Mouse (Mus musculus) gastrocnemius, adult 2 months (tissue): Measurements from ENCODE around the gene Stmn3. TPM values are rescaled to one million over a fixed set of nuclear protein-coding genes. Genes with fewer than 3 reads are reported as not detected.
A peak's percentile ranks its signal among the peaks of the same experiment; 100 is the strongest.

Source experiments
- DNase-seq: peaks from one replicate; pipeline ENCODE4 v3.0.0; 2022
- H3K27ac ChIP-seq: fragments of 200-600 bp; 2 replicates; pipeline ENCODE4 v1.8.1; 2022; ENCODE audit warnings: mild to moderate bottlenecking
- H3K4me3 ChIP-seq: fragments of 200-600 bp; 2 replicates; pipeline ENCODE4 v1.8.1; 2022; ENCODE audit warnings: mild to moderate bottlenecking, moderate library complexity
- CTCF ChIP-seq: fragments of 200-600 bp; IDR thresholded peaks from 2 replicates; pipeline ENCODE4 v1.8.1; 2022; ENCODE audit warnings: antibody characterized with exemption, mild to moderate bottlenecking, moderate library complexity
- intact Hi-C: fragments of 180-260 bp; cut with DNase I; formaldehyde crosslinking; loops from one replicate; pipeline ENCODE4 v1.15.1; 2025
- total RNA-seq, 2 experiments: library from RNA; stranded (reverse); gene quantifications; 2 replicates each; pipeline ENCODE4 v1.2.3; 2021

Gene Stmn3
- total RNA-seq, 2 experiments from 2014 or later = not detected

GRCm38 (mm10) chr2:181274639-181275038, 39.7 kb downstream of the Stmn3 start:
- intact Hi-C loops = no loop called here
- no peak for DNase-seq
- Histone ChIP-seq H3K27ac (no peak overlapping the region), H3K4me3 (no peak overlapping the region)
- no peak for TF ChIP-seq CTCF

DNA sequence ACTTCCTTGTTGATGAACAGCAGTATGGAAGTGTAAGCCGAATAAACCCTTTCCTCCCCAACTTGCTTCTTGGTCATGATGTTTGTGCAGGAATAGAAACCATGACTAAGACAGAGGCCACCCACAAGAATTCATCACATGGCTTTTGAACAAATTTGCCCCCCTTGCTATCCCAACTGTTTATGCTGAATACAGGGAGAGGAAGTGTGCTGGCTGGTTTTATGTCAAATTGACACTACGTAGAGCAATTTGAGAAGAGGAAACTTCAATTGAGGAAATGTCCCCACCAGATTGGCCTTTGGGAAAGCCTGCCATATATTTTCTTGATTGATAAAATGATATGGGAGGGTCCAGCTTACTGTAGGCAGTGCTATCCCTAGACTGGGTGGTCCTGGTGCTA, 40.5 kb downstream of the Stmn3 start:
- TF ChIP-seq CTCF = no peak
- H3K27ac ChIP-seq = no peak overlapping the region
- H3K4me3 ChIP-seq = no peak overlapping the region
- intact Hi-C loops = no loop called here
- no peak for DNase-seq

DNA sequence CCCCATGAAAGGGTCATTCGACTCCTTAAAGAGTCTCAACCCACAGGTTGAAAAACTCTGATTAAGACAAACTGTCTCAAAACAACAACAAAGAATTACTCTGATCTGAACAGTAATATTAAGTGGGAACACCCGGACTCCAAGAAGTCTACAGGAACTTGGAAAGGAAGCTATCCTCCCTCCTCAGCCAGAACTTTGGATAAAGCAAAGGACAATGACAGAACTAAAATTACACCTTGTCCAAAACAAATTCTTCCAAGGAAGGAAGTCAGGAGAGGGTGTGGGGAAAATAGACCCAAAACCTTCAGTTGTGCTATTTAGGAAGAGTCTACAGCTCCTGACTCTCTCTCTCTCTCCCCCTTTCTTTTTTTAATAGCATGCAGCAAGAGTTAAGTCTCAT, 42.2 kb downstream of the Stmn3 start:
- Histone ChIP-seq H3K4me3 (no peak overlapping the region), H3K27ac (peak overlapping the region; percentile 46)
- no peak for TF ChIP-seq CTCF
- no peak for DNase-seq
- intact Hi-C loops = no loop called here

DNA sequence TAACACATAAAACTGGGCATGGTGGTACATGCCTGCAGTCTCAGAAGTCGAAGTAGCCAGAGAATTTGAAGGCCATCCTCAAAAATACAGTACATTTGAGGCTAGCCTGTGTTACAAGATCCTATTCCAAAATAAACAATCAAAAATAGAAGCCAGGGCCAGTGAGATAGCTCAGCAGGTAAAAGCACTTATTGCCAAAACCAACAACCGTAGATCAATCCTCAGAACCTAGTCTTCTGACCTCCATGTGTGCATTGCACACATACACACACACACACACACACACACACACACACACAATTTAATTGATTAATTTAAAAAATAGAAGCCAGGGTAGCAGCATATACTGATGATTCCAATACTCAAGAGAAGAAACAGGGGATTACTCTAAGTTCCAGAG, 47.5 kb downstream of the Stmn3 start:
- Histone ChIP-seq H3K27ac (no peak overlapping the region), H3K4me3 (no peak overlapping the region)
- intact Hi-C loops = no loop called here
- no peak for DNase-seq
- TF ChIP-seq CTCF = no peak

Other genes starting within 250 kb of the Stmn3 start
- gene Kcnq2, start 179.2 kb downstream of the Stmn3 start, total RNA-seq = not detected
- 1,000 to 10,000 TPM; 2,005 to 2,177 TPM for gene Eef1a2, start 157.5 kb downstream of the Stmn3 start, total RNA-seq
- gene Ppdpf, start 127.3 kb downstream of the Stmn3 start, total RNA-seq = 10 to 100 TPM; 39.1 to 46.2 TPM
- gene Ptk6, start 111.7 kb downstream of the Stmn3 start, total RNA-seq = not detected
- gene Srms, start 101.3 kb downstream of the Stmn3 start, total RNA-seq = under 1 TPM; 0.17 to 0.28 TPM
- not detected for gene Fndc11, start 94.5 kb downstream of the Stmn3 start, total RNA-seq
- 1 to 10 TPM; 2.8 to 4.9 TPM for gene Helz2, start 72.5 kb downstream of the Stmn3 start, total RNA-seq
- gene Gmeb2, start 26.5 kb downstream of the Stmn3 start, total RNA-seq = 10 to 100 TPM in 1 of 2 experiments, 1 to 10 TPM in 1; 7.3 to 12.0 TPM
- gene Rtel1, start 5.2 kb upstream of the Stmn3 start, total RNA-seq = 10 to 100 TPM; 12.0 to 13.0 TPM
- gene Zgpat, start 50.4 kb upstream of the Stmn3 start, total RNA-seq = 10 to 100 TPM; 13.7 to 14.8 TPM
- 10 to 100 TPM; 23.6 to 30.8 TPM for gene Arfrp1, start 50.9 kb upstream of the Stmn3 start, total RNA-seq
- gene Lime1, start 65.6 kb upstream of the Stmn3 start, total RNA-seq = 1 to 10 TPM; 5.8 to 6.2 TPM
- gene Zbtb46, start 144.9 kb upstream of the Stmn3 start, total RNA-seq = 1 to 10 TPM; 4.9 to 6.7 TPM
- not detected for gene Abhd16b, start 178.7 kb upstream of the Stmn3 start, total RNA-seq
- gene Tpd52l2, start 182.6 kb upstream of the Stmn3 start, total RNA-seq = 10 to 100 TPM; 47.0 to 52.5 TPM
- gene Dnajc5, start 206.0 kb upstream of the Stmn3 start, total RNA-seq = 10 to 100 TPM; 43.7 to 46.6 TPM